In genomic region chr17:29595891-29596770, GRCm38 (mm10) we compare ENCODE assay signal across 13 mouse cellular contexts. TPM values are rescaled to one million over a fixed set of nuclear protein-coding genes. Genes with fewer than 3 reads are reported as not detected.
DNase-seq lines count a peak whose midpoint lies in the region; ATAC-seq and TF ChIP-seq lines count a peak whose summit lies in the region.
"Had no signal": no experiment of that assay in that cellular context is flagged by ENCODE, and none has a peak within 500 bp of the region (broad histone marks: within the 10 kb centered on the region; RNA-seq: fewer than 3 reads in every experiment).

No protein-coding gene starts in this region.

- H3K9ac ChIP-seq in hindbrain, embryonic 13.5 days: 0 out of 2 replicates have a peak overlapping the region, but pooled peaks have one; percentile 25
- no peak overlapping the region for H3K9ac ChIP-seq in hindbrain, postnatal 0 days (replicated peaks; ENCODE audit: low read length)
- H3K9ac ChIP-seq in stomach, embryonic 15.5 days: no peak overlapping the region
- H3K9ac ChIP-seq in stomach, postnatal 0 days (ENCODE audit: low read length): no peak overlapping the region
- H3K9ac ChIP-seq in neural tube, embryonic 14.5 days (replicated peaks; ENCODE audit: low read depth, low read length): no peak overlapping the region
- H3K9ac ChIP-seq: liver, embryonic 12.5 days had no signal

- DNase-seq in hindbrain, postnatal 0 days (ENCODE audit: low spot score): no peak
- DNase-seq in stomach, postnatal 0 days (ENCODE audit: low spot score): no peak
- DNase-seq in cerebellum, adult 9-11 months: peak; percentile 80
- DNase-seq in ovary, postnatal 14 days (ENCODE audit: low spot score): no peak

- H3K4me1 ChIP-seq in hindbrain, embryonic 13.5 days (replicated peaks): peaks cover 21% of the 10 kb centered on the region
- H3K4me1 ChIP-seq in hindbrain, postnatal 0 days (ENCODE audit: insufficient read depth, low read length): no peaks in the 10 kb centered on the region
- no peaks in the 10 kb centered on the region for H3K4me1 ChIP-seq in stomach, embryonic 15.5 days
- no peaks in the 10 kb centered on the region for H3K4me1 ChIP-seq in stomach, postnatal 0 days (replicated peaks; ENCODE audit: control insufficient read depth, insufficient read depth)
- H3K4me1 ChIP-seq in neural tube, embryonic 14.5 days (ENCODE audit: control insufficient read depth, insufficient read depth, low read length): no peaks in the 10 kb centered on the region

- H3K4me2 ChIP-seq in hindbrain, embryonic 13.5 days: no peak overlapping the region
- H3K4me2 ChIP-seq in hindbrain, postnatal 0 days (ENCODE audit: low read depth, low read length): no peak overlapping the region
- no peak overlapping the region for H3K4me2 ChIP-seq in stomach, embryonic 15.5 days
- H3K4me2 ChIP-seq in stomach, postnatal 0 days (replicated peaks; ENCODE audit: low read depth): no peak overlapping the region
- no peak overlapping the region for H3K4me2 ChIP-seq in neural tube, embryonic 14.5 days (ENCODE audit: low read depth, low read length)
- H3K4me2 ChIP-seq: liver, embryonic 12.5 days had no signal

- no peak for TF ChIP-seq CTCF in hindbrain, postnatal 0 days (IDR thresholded peaks at IDR 0.05; ENCODE audit: low read depth)
- TF ChIP-seq CTCF in stomach, postnatal 0 days (IDR thresholded peaks at IDR 0.05; ENCODE audit: low read depth): no peak

- TF ChIP-seq EP300 in stomach, postnatal 0 days (optimal IDR thresholded peaks at IDR 0.05): no peak

- H3K27me3 ChIP-seq in hindbrain, embryonic 13.5 days: no peaks in the 10 kb centered on the region
- no peaks in the 10 kb centered on the region for H3K27me3 ChIP-seq in hindbrain, postnatal 0 days (ENCODE audit: insufficient read depth, low read length)
- no peaks in the 10 kb centered on the region for H3K27me3 ChIP-seq in stomach, embryonic 15.5 days (replicated peaks)
- no peaks in the 10 kb centered on the region for H3K27me3 ChIP-seq in stomach, postnatal 0 days (ENCODE audit: control insufficient read depth, insufficient read depth, low read length)
- H3K27me3 ChIP-seq in neural tube, embryonic 14.5 days (ENCODE audit: control insufficient read depth, insufficient read depth, low read length): no peaks in the 10 kb centered on the region
- H3K27me3 ChIP-seq: liver, embryonic 12.5 days had no signal

- H3K36me3 ChIP-seq in hindbrain, embryonic 13.5 days: peaks cover 63% of the 10 kb centered on the region
- H3K36me3 ChIP-seq in hindbrain, postnatal 0 days (ENCODE audit: insufficient read depth, low read length): peaks cover 20% of the 10 kb centered on the region
- H3K36me3 ChIP-seq in stomach, embryonic 15.5 days: peaks cover 25% of the 10 kb centered on the region
- H3K36me3 ChIP-seq in stomach, postnatal 0 days (ENCODE audit: control insufficient read depth, insufficient read depth, low read length): peaks cover 8% of the 10 kb centered on the region; the same call in 1 of the 2 replicates
- H3K36me3 ChIP-seq in neural tube, embryonic 14.5 days (ENCODE audit: control insufficient read depth, insufficient read depth, low read length): peaks cover 15% of the 10 kb centered on the region; the same call in 1 of the 2 replicates

- 0 out of 2 replicates have a peak overlapping the region, but pooled peaks have one; percentile 30 for H3K27ac ChIP-seq in hindbrain, embryonic 13.5 days
- no peak overlapping the region for H3K27ac ChIP-seq in hindbrain, postnatal 0 days
- H3K27ac ChIP-seq in stomach, embryonic 15.5 days: no peak overlapping the region
- H3K27ac ChIP-seq in stomach, postnatal 0 days (replicated peaks): no peak overlapping the region
- no peak overlapping the region for H3K27ac ChIP-seq in neural tube, embryonic 14.5 days (ENCODE audit: low read depth, low read length)
- H3K27ac ChIP-seq: heart, adult 2 months; liver, embryonic 12.5 days; macrophage had no signal

- H3K9me3 ChIP-seq in hindbrain, embryonic 13.5 days: no peaks in the 10 kb centered on the region
- no peaks in the 10 kb centered on the region for H3K9me3 ChIP-seq in hindbrain, postnatal 0 days (ENCODE audit: low read length)
- no peaks in the 10 kb centered on the region for H3K9me3 ChIP-seq in stomach, embryonic 15.5 days
- H3K9me3 ChIP-seq in stomach, postnatal 0 days (ENCODE audit: control insufficient read depth, low read length): no peaks in the 10 kb centered on the region
- H3K9me3 ChIP-seq in neural tube, embryonic 14.5 days (ENCODE audit: control insufficient read depth, low read length): no peaks in the 10 kb centered on the region
- H3K9me3 ChIP-seq: liver, embryonic 12.5 days had no signal

- 74% methylated on average over 15 of the region's 15 CpGs for WGBS in hindbrain, embryonic 13.5 days
- 61% methylated on average over 15 of the region's 15 CpGs for WGBS in hindbrain, postnatal 0 days
- WGBS in stomach, embryonic 15.5 days: 85% methylated on average over 15 of the region's 15 CpGs
- WGBS in stomach, postnatal 0 days: 79% methylated on average over 15 of the region's 15 CpGs
- 79% methylated on average over 15 of the region's 15 CpGs for WGBS in neural tube, embryonic 14.5 days

- 0 out of 2 replicates have a peak, but pooled peaks have one; percentile 5 for ATAC-seq in hindbrain, embryonic 13.5 days (ENCODE audit: low FRiP score)
- ATAC-seq in hindbrain, postnatal 0 days: no peak
- ATAC-seq in stomach, embryonic 15.5 days (ENCODE audit: insufficient read depth, low FRiP score, low read depth): 0 out of 2 replicates have a peak, but pooled peaks have one; percentile 25
- no peak for ATAC-seq in stomach, postnatal 0 days (ENCODE audit: low FRiP score, low TSS enrichment)
- 0 out of 2 replicates have a peak, but pooled peaks have one; percentile 9 for ATAC-seq in neural tube, embryonic 14.5 days (ENCODE audit: low read depth)
- no peak for ATAC-seq in megakaryocyte progenitor cell, adult 5-6 weeks (replicated peaks; ENCODE audit: poor library complexity)
- ATAC-seq: liver, embryonic 12.5 days had no signal

- H3K4me3 ChIP-seq in hindbrain, embryonic 13.5 days: no peak overlapping the region
- H3K4me3 ChIP-seq in hindbrain, postnatal 0 days (ENCODE audit: low read length): no peak overlapping the region
- H3K4me3 ChIP-seq in stomach, embryonic 15.5 days (replicated peaks): no peak overlapping the region
- H3K4me3 ChIP-seq in stomach, postnatal 0 days (ENCODE audit: low read depth, low read length): no peak overlapping the region
- H3K4me3 ChIP-seq in neural tube, embryonic 14.5 days (ENCODE audit: low read depth, low read length): no peak overlapping the region
- H3K4me3 ChIP-seq: heart, adult 2 months; liver, embryonic 12.5 days had no signal

RNA-seq across cellular contexts. Expression of gene Rnf8, which starts 18.5 kb away (rescaled TPM):
- polyA plus RNA-seq in hindbrain, embryonic 13.5 days (2015; fragmentation: Nextera tagmentation; extraction: Ambion mirVana): 79.2 and 83.4 TPM in 2 replicates
- total RNA-seq in hindbrain, postnatal 0 days (2014; rRNA removed): 22.2 and 29.4 TPM in 2 replicates
- 71.3 and 73.8 TPM in 2 replicates for polyA plus RNA-seq in hindbrain, postnatal 0 days (2015; fragmentation: Nextera tagmentation; extraction: Ambion mirVana)
- 66.3 and 70.8 TPM in 2 replicates for polyA plus RNA-seq in stomach, embryonic 15.5 days (2015; fragmentation: Nextera tagmentation; extraction: Ambion mirVana)
- polyA plus RNA-seq in stomach, postnatal 0 days (2015; fragmentation: Nextera tagmentation; extraction: Ambion mirVana): 32.6 and 34.4 TPM in 2 replicates
- 76.8 and 81.4 TPM in 2 replicates for polyA plus RNA-seq in neural tube, embryonic 14.5 days (2014; fragmentation: Nextera tagmentation; extraction: Ambion mirVana)
- 18.1 and 19.9 TPM in 2 replicates for total RNA-seq in megakaryocyte progenitor cell, adult 5-6 weeks (2015)
- 42.2 and 63.5 TPM in 2 replicates for total RNA-seq in megakaryocyte progenitor cell, adult 5-6 weeks (2017)

RNA-seq across cellular contexts. Expression of gene Gm28043, which starts 18.5 kb away (rescaled TPM):
- polyA plus RNA-seq in hindbrain, embryonic 13.5 days (2015; fragmentation: Nextera tagmentation; extraction: Ambion mirVana): 2.9 and 3.8 TPM in 2 replicates
- 2.6 and 5.0 TPM in 2 replicates for total RNA-seq in hindbrain, postnatal 0 days (2014; rRNA removed)
- 1.2 and 1.9 TPM in 2 replicates for polyA plus RNA-seq in hindbrain, postnatal 0 days (2015; fragmentation: Nextera tagmentation; extraction: Ambion mirVana)
- 2.6 and 3.0 TPM in 2 replicates for polyA plus RNA-seq in stomach, embryonic 15.5 days (2015; fragmentation: Nextera tagmentation; extraction: Ambion mirVana)
- polyA plus RNA-seq in stomach, postnatal 0 days (2015; fragmentation: Nextera tagmentation; extraction: Ambion mirVana): 1.1 TPM in 2 replicates
- polyA plus RNA-seq in neural tube, embryonic 14.5 days (2014; fragmentation: Nextera tagmentation; extraction: Ambion mirVana): 1.7 and 2.7 TPM in 2 replicates
- 0.68 and 0.94 TPM in 2 replicates for total RNA-seq in megakaryocyte progenitor cell, adult 5-6 weeks (2015)
- total RNA-seq in megakaryocyte progenitor cell, adult 5-6 weeks (2017): 5.6 and 7.5 TPM in 2 replicates

RNA-seq across cellular contexts. Expression of gene Tmem217, which starts 43.9 kb away (rescaled TPM):
- 1.6 and 1.8 TPM in 2 replicates for polyA plus RNA-seq in hindbrain, embryonic 13.5 days (2015; fragmentation: Nextera tagmentation; extraction: Ambion mirVana)
- not detected in 2 replicates for total RNA-seq in hindbrain, postnatal 0 days (2014; rRNA removed)
- polyA plus RNA-seq in hindbrain, postnatal 0 days (2015; fragmentation: Nextera tagmentation; extraction: Ambion mirVana): 0.90 and 1.2 TPM in 2 replicates
- polyA plus RNA-seq in stomach, embryonic 15.5 days (2015; fragmentation: Nextera tagmentation; extraction: Ambion mirVana): 0.93 and 1.3 TPM in 2 replicates
- polyA plus RNA-seq in stomach, postnatal 0 days (2015; fragmentation: Nextera tagmentation; extraction: Ambion mirVana): 0.22 and 0.42 TPM in 2 replicates
- 0.39 and 0.46 TPM in 2 replicates for polyA plus RNA-seq in neural tube, embryonic 14.5 days (2014; fragmentation: Nextera tagmentation; extraction: Ambion mirVana)
- not detected in 2 replicates for total RNA-seq in megakaryocyte progenitor cell, adult 5-6 weeks (2015)
- total RNA-seq in megakaryocyte progenitor cell, adult 5-6 weeks (2017): 0.10 TPM in 1 of 2 replicates, not detected in the other
- total RNA-seq: heart, adult 2 months; layer of hippocampus, adult 8-10 months had no signal
- polyA plus RNA-seq: heart, adult 2 months had no signal

RNA-seq across cellular contexts. Expression of gene Tbc1d22b, which starts 46.5 kb away (rescaled TPM):
- polyA plus RNA-seq in hindbrain, embryonic 13.5 days (2015; fragmentation: Nextera tagmentation; extraction: Ambion mirVana): 22.1 and 22.8 TPM in 2 replicates
- total RNA-seq in hindbrain, postnatal 0 days (2014; rRNA removed): 39.4 and 40.4 TPM in 2 replicates
- polyA plus RNA-seq in hindbrain, postnatal 0 days (2015; fragmentation: Nextera tagmentation; extraction: Ambion mirVana): 21.3 and 26.4 TPM in 2 replicates
- 12.2 and 14.8 TPM in 2 replicates for polyA plus RNA-seq in stomach, embryonic 15.5 days (2015; fragmentation: Nextera tagmentation; extraction: Ambion mirVana)
- polyA plus RNA-seq in stomach, postnatal 0 days (2015; fragmentation: Nextera tagmentation; extraction: Ambion mirVana): 6.9 and 7.8 TPM in 2 replicates
- 25.5 and 26.5 TPM in 2 replicates for polyA plus RNA-seq in neural tube, embryonic 14.5 days (2014; fragmentation: Nextera tagmentation; extraction: Ambion mirVana)
- 21.7 and 24.8 TPM in 2 replicates for total RNA-seq in megakaryocyte progenitor cell, adult 5-6 weeks (2015)
- total RNA-seq in megakaryocyte progenitor cell, adult 5-6 weeks (2017): 9.3 and 11.3 TPM in 2 replicates

RNA-seq across cellular contexts. Expression of gene Gm17657, which starts 46.7 kb away (rescaled TPM):
- polyA plus RNA-seq in hindbrain, embryonic 13.5 days (2015; fragmentation: Nextera tagmentation; extraction: Ambion mirVana): not detected in 2 replicates
- not detected in 2 replicates for total RNA-seq in hindbrain, postnatal 0 days (2014; rRNA removed)
- not detected in 2 replicates for polyA plus RNA-seq in hindbrain, postnatal 0 days (2015; fragmentation: Nextera tagmentation; extraction: Ambion mirVana)
- not detected in 2 replicates for polyA plus RNA-seq in stomach, embryonic 15.5 days (2015; fragmentation: Nextera tagmentation; extraction: Ambion mirVana)
- polyA plus RNA-seq in stomach, postnatal 0 days (2015; fragmentation: Nextera tagmentation; extraction: Ambion mirVana): not detected in 2 replicates
- polyA plus RNA-seq in neural tube, embryonic 14.5 days (2014; fragmentation: Nextera tagmentation; extraction: Ambion mirVana): not detected in 2 replicates
- total RNA-seq in megakaryocyte progenitor cell, adult 5-6 weeks (2015): 0.17 TPM in 1 of 2 replicates, not detected in the other
- not detected in 2 replicates for total RNA-seq in megakaryocyte progenitor cell, adult 5-6 weeks (2017)
- total RNA-seq: heart, adult 2 months; layer of hippocampus, adult 8-10 months had no signal
- polyA plus RNA-seq: embryonic facial prominence, embryonic 11.5 days; heart, adult 2 months; liver, embryonic 12.5 days; macrophage had no signal

Comparison
In these comparisons a context has a peak if more than half of its experiments do, and no peak if none do; other contexts are left out.
1. ATAC-seq: peak in hindbrain, embryonic 13.5 days (single experiment), stomach, embryonic 15.5 days (single experiment) and neural tube, embryonic 14.5 days (single experiment); none in hindbrain, postnatal 0 days (single experiment), stomach, postnatal 0 days (single experiment) and megakaryocyte progenitor cell, adult 5-6 weeks (single experiment).